Mouse (Mus musculus) monocyte, adult 5-6 weeks (primary cell): Measurements from ENCODE around the gene Rab37. TPM values are rescaled to one million over a fixed set of nuclear protein-coding genes. Genes with fewer than 3 reads are reported as not detected.

Experiments used
- ATAC-seq: fragments of 153-309, 156-312 bp; replicated peaks from 2 replicates; pipeline ENCODE4 v1.8.0; 2017; ENCODE audit warnings: mild to moderate bottlenecking; ENCODE audit not compliant: low TSS enrichment, insufficient number of reproducible peaks, severe bottlenecking, poor library complexity, low FRiP score
- total RNA-seq: library from RNA; stranded (forward); fragments of 200-1000, 200-491, 200-594 nt; gene quantifications from 3 replicates; pipeline ENCODE4 v1.2.3, GENCODE M21; 2017

Gene Rab37
- total RNA-seq, 1 experiment from 2014 or later = 33.2 TPM

DNA sequence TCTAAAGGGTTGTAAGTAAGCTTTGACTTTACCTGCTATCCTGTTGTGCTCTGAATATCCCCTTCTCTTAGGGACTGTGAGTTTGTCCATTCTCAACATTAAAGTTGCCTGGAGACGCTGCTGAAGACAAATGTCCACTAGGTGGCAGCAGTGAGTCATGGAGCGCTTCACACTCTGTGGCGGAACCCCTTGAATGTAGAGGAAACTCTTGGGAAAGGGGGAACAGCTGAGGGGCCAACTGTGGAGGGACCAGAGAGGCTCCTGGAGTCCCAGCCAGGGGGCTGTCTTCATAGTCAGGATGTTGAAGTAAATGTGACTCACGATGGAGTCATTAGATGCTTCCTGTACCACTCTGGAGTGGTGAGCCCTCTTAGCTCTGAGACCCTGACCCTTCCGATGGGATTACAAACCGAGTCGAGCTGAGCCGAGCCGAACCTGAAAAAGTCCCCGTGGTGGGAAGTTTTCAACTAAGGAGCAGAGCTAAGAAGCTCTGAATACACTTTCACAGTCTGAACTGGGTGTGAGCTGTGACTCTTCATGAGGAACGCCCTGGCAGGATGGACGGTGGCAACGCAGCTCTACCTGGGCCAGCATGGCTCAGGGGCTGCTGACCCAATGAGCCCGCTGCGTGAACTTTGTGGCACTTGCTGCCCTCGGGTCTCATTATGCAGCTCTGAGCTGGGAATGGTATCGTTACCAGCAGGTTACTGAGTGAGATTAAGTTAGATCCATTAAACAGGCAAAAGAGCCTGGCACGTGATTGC lies 7.7 kb upstream of the Rab37 start:
- peak; percentile 48; the same call in 1 of the 2 replicates for ATAC-seq

DNA sequence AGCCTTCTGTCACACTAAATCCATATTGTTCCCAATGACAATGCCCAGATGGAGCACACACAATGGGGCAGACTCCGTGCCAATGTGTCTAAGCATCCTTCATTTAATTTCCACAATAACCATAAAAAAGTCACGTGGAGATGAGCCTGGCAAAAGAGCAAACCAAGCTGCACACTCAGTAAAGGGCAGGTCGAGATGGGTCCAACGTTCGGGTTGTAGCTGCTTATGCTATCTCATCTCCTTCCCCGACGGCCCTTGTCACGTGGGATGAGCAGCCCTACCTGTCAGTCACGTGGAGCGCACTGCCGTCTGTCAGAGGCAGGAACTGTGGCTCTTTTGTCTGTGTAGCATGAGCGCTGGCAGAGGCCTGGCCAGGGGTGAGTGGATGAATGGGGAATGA lies 6.6 kb upstream of the Rab37 start:
- ATAC-seq = no peak

DNA sequence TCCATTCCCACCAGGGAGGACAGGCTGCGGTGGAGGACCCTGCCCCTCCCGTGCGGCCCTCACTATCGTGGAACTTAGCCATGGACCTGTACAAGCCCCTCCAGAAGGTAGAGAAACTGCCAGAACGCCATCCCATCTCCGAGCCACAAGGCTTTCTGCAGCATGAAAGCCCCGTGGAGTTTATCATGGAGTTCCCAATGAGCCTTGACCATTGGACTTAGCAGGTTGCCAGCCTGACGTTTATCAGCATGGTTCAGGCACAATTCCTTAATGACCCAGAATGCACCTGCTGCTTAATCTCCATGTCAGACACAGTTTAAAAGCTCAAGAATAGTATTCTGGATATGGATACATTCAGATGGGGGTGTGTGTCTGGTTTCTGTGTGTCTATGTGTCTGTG lies 6.2 kb upstream of the Rab37 start:
- ATAC-seq = no peak

DNA sequence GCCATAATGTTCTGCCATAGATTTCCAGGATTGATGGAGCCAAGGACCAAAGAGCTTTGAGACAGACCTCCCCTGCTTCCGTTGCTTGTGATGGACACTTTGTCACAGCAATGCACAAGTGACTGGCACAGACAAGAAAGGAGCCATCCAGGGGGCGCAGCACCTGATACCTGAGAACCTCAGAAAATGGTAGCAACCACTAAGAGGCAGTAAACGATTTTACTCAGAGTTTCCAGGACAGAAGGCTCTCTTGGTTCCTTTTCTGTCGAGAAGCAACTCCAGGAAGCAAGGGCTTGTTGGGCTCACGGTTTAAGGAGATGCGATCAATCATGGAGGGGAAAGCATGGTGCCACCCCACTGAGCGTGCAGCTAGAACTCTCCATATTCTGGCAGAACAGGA lies 5.0 kb upstream of the Rab37 start:
- no peak for ATAC-seq

DNA sequence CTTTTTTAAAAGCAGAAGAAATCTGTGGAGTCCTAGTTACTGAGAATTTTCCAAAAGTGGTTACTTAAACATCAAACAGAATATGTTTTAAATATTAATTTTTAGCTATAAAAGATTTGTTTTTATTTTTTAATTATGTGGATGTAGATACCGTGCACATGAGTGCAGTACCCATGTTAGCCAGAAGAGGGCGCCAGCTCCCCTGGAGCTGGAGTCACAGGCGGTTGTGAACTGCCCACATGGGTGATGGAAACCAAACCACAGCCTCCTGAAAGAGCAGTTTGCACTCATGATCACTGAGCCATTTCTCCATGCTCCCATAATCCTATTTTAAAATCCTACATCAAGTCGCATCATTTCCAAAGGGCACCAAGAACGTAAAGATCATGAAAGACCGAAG lies 1.4 kb upstream of the Rab37 start:
- no peak for ATAC-seq

DNA sequence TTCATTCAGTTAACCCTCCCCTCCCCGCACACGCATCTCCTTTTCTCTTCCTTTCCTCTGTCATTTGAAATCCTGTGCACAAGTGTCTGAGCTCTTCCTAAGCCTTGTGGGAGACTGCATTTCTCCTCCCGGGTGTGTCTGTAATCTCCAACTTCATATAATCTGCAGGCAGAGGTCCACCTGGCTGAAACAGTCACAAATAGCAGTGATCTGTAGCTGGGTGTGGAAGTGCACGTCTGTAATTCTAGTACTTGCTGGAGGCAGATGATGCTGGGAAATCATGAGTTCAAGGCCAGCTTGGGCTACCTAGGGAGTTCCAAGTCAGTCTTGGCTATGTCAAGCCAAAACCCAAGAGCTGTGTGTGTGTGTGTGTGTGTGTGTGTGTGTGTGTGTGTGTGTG lies 909 bp downstream of the Rab37 start:
- no peak for ATAC-seq

DNA sequence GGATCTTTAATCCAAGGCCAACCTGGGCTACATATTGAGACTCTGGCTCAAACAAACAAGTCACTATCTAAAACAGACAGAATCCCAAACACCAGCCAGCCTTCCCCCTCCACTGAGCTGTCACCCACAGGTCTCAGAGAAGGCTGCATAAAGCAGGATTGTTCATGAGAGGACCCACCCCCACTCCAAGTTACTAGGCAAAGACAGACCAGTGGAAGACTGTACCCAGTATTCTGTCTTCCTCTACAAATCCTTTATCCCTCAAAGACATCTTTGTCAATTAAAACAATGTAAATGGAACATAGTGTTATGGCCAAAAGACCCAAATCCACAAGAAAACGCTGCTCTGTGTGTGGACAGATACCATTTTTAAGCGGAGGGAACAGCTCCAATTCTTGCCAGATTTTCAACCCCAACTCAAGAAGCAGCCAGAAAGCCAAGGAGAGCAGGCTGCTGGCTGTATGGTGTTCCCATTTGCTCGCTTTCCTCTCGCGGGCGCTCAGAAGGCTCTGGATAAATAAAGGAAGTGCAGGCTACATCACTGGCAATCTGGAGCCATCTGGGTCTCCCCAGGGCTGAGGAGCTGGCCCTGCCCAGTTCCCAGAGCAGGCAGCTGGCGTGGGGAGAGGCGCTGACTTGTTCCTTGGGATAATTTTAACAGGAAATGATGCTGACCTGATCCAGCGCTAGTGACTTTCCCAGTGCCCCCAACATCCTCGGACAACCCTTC lies 7.1 kb downstream of the Rab37 start:
- no peak for ATAC-seq

DNA sequence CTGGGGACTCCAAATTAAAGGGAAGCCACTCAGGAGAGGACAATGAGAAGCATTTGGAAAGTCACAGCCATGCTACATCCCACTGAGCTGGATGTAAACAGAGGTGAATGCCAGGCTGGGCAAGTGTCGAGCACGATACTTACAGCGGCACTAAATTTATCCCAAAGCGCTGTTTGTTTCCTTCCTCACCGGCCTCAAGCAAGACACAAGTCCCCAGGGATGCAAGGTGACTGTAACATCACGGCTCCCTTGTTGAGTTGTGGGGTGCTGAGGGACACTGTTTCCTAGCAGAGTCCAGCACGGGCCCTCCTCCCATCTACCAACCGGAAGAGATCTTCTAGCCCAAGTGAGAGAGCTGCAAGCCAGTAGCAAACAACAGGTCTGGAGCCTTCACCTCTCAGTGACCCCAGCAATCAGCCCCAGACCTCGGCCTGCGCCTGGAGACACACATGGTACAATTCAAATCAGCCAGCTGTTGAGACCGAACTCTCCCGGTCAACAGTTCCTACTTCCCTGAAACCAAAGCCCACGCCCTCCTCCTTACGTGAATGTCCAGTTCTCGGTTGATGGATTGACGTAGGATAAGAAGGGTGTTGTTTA lies 8.1 kb downstream of the Rab37 start:
- ATAC-seq = no peak

DNA sequence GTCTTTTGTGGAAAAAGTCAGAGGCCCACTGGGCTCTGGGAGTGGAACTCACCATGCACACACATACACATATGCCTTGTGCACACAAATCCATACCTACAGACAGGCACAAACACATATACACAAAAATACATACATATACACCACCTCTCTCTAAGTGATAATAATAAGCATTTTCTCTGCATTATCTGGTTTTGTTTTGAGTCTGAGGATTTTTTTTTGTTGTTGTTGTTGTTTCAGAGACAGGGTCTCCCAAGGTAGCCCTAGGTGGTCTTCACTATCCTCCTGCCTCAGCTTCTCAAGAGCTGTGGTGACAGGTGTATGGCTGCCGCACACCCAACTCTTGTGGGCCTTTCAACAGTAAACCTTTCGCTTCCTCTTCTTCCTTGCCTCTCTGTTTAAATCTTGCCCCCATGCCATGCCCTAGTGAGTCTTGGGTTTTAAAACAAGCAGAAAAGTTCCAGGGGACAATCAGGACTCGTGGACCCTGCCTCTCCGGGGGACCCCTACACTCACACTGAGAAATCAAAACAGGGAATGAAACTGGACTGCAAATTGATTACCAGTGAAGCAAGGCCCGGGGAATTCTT lies 8.9 kb downstream of the Rab37 start:
- no peak for ATAC-seq

DNA sequence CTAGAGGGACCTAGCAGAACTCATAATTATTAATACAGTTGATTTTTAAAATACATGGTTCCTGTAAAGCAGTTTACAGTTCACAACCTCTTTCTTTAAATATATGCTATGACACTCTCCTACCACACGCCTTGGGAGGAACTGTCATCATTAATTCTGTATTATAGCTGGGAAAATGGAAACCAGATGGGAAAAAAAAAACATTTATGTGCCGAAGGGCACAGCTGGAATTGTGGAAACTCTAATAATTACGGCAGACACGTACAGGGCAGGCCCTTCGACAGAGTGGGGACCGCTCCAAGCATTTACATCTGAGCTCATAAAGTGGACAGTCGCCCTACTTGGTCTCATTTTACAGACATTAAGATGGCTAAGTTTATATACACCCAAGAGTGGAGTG lies 9.5 kb downstream of the Rab37 start:
- no peak for ATAC-seq

DNA sequence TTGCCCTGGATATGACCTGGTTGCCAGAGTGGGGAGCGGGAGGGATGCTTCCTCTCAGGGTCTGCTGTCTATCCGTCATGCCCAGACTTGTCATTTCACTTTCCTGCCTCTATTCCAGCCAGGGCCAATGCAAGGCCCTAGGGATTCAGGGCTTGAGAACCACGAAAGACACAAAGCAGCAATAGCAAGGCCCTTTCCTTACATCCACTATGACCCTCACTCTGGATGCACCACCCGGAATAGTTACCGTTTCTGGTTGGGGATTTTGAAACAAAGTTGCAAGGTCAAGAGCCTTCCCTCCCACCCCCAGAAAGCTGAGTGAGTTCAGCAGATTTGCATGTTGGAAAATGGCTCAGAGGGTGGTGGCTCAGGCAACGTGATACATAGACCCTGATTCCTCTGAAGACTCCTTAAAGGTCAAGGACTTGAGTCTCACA lies 10.4 kb downstream of the Rab37 start:
- ATAC-seq = no peak

DNA sequence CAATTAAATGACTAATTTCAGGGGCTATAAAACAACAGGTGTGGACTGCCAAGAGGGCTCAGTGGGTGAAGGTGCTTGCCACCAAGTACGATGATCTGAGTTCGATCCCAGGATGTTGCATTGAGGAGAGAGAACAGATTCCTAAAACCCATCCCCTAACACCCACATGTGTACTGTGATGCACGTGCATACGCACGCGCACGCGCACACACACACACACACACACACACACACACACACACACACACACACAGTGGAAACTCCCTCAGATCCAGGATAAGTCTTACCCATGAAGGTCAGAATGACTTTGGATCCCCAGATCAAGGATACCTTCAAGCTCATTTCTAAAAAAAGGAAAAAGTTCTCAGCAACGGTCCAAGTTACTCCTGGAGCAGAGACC lies 10.9 kb downstream of the Rab37 start:
- ATAC-seq = no peak

DNA sequence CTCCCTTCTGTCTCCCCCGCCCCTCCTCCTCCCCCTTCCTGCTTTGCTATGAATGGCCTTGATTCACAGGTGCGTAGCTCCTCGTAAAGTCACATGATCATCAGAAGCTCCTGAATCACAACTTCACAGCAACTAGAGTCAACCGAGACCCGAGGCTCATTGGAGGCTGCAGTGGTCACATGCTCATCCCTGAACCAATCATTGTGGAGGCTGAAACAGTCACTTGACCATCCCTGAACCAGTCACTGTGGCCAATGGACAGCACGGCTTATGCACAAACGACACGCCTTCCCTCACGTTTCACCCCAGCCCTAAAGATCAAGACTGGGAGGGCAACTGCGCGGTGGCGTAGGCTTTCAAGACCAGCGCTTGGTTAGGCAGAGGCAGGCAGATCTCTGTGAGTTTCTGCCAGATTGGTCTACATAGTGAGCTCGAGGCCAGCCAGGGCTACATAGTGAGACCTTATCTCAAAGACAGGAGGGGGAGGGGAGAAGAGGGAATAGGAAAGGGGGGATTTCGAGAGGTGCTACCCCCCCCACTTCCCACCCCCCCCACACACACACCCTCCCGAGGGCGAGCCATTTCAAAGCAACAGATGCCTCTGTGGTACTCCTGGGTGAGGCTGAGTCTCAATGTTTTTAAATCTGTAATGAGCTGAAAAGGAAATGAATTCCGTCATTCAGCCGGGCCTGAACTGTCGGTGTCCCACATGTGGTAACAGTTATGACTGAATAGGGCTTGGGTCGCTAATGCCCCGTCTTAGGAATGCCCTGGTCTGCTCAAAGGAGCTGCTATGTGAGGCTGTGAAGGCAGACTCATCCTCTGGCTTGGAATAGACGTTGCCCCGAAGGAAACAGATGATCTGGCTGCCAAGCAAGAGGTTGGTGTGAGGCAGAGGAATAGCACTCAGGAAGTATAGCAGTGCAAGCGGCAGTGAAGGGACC lies 12.5 kb downstream of the Rab37 start:
- ATAC-seq = no peak

DNA sequence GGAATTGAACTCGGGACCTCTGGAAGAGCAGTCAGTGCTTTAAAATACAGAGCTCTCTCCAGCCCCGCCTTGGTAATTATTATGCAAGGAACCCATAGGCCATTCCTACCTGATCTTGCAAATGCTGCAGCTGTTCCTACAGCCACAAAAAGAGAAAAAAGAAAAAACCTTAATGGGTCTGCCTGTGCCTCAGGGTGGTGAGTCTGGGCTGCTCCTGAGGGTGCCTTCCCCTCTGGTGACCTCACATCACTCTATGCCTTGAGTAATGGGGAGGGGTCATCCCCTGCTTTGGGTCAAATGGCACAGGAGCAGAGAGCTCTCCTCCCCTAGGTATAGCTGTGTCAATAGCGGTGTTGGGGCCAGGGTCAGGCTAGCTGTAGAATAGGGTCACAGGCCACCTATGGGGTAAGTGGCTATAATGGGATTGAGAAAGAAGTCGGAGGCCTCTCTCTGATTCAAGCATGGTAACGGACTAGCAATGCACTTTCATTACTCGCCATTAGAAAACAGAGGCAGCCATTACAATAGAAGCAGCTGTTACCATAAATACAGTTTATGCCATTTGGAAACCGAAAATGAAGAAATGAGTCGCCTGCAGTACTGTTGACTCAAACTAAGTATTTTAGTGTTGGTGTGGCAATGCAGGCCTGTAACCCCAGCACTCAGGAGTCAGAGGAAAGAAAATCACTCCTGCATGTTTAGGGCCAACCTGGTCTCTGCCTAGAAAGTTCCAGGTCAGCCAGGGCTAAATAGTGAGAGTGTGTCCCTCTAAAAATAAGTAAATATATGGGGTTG lies 13.7 kb downstream of the Rab37 start:
- no peak for ATAC-seq

DNA sequence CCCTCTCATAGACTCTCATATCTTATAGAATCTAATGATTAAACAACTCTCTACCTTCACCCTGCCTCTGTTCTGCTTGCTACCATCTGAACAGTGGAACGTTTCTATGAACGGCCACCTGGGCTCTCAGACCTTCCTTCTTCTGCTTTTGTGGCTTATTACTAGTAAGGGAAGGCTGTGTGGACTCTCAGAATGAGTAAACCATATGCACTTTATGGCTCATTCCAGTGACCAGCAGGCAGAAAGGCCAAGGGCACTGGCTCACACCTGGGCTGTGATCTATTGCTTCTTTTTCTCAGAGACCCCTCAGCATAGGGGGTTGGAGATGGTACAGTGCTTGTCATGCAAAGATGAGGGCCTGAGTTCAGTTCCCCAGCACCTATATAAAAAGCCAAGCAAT lies 15.4 kb downstream of the Rab37 start:
- ATAC-seq = no peak

DNA sequence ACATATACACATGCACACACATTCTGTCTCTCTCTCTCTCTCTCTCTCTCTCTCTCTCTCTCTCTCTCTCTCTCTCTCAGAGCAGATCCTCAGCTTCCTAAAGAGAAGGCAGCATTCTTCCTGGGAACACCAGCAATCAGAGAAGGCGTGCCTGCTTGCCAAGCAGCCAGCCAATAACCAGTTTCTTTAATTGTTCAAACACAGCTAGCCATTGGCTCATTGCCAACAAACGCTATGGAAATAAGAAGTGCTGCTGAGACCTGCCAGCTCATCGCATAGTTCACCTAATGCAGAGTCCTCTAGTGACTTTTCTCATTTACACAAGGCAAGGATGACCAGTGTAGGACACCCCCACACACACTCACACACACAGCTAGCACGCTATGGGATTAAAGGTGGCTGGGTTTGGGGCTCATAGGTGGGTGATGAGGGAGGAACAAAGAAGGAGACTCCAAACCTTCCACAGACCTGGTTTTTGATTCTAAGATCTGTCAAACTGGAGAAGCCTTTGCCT lies 16.2 kb downstream of the Rab37 start:
- no peak for ATAC-seq

DNA sequence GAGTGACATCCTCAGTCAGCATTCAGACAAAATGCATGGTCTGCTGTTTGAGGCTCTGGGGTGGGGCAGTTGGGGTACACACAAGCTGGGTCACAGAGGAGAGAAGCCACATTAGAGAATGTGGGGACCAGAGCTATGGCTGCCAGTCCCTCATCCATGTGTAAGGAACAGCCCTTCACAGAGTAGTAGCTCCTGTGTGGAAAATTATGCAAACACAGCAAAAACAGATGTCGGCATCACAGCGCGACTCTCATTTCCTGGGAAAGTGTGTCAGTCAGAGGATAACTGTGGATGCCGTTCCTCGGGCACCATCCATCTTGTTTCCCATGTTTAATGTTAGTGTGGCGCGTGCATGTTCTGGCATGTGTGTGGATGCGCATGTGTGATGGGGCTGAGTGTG lies 16.9 kb downstream of the Rab37 start:
- no peak for ATAC-seq

DNA sequence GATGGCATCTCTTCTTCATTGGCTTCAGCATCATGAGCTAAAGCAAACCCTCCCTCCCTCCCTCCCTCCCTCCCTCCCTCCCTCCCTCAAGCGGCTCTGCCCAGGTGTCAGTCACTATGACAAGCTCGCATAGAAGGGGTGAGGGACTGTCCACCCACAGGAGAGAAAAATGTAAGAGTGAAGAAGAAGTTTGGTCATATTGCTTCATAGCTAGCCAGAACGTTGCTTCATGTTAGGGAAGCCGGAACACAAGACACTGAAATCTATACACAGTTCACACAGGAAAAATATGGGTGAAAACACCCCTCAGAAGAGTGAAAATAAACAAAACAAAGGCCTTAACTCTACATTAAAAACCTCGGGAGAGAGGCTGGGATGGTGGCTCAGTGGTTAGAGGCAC lies 19.0 kb downstream of the Rab37 start:
- ATAC-seq = no peak
